In the genomic region with DNA sequence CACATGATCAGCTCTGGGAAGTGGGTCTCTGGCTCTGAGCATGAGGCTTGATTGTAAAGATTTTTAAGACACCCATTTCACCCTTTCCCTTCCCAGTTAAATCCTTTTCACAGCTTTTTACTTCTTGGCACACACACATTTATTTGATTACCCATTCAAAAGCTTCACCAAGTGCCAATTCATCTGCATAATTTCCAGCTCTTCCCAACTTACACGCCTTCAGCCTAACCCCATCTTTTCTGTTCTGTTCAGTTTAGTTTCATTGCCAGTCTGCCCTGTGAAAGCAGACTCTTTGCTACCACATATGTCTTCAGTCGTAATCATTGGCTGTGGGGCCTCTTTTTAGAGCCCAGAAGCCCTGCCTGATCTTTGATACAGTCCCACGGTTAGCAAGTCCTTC, we compare ENCODE assay signal across 19 mouse cellular contexts.
A peak's percentile ranks its signal among the peaks of the same experiment; 100 is the strongest.
DNase-seq lines count a peak whose midpoint lies in the region; ATAC-seq lines count a peak whose summit lies in the region.
"Had no signal": no experiment of that assay in that cellular context is flagged by ENCODE, and none has a peak within 500 bp of the region (broad histone marks: within the 10 kb centered on the region; RNA-seq: fewer than 3 reads in every experiment).

No protein-coding gene starts in this region.

- H3K4me1 ChIP-seq in hindbrain, embryonic 15.5 days (replicated peaks): peaks cover 46% of the 10 kb centered on the region
- peaks cover 48% of the 10 kb centered on the region for H3K4me1 ChIP-seq in hindbrain, embryonic 10.5 days (replicated peaks)
- H3K4me1 ChIP-seq in midbrain, embryonic 10.5 days: peaks cover 75% of the 10 kb centered on the region
- peaks cover 47% of the 10 kb centered on the region for H3K4me1 ChIP-seq in midbrain, embryonic 15.5 days
- H3K4me1 ChIP-seq in forebrain, embryonic 16.5 days (replicated peaks; ENCODE audit: control insufficient read depth, insufficient read depth, low read length): peaks cover 42% of the 10 kb centered on the region
- H3K4me1 ChIP-seq in limb, embryonic 13.5 days: peaks cover 81% of the 10 kb centered on the region

- WGBS in hindbrain, embryonic 15.5 days: 45% methylated on average over 3 of the region's 3 CpGs
- WGBS in hindbrain, embryonic 10.5 days: 77% methylated on average over 3 of the region's 3 CpGs
- 72% methylated on average over 3 of the region's 3 CpGs for WGBS in midbrain, embryonic 10.5 days
- WGBS in midbrain, embryonic 15.5 days: 51% methylated on average over 3 of the region's 3 CpGs
- 13% methylated on average over 3 of the region's 3 CpGs for WGBS in forebrain, embryonic 16.5 days
- WGBS in limb, embryonic 13.5 days: 20% methylated on average over 3 of the region's 3 CpGs

- H3K27me3 ChIP-seq in hindbrain, embryonic 15.5 days: no peaks in the 10 kb centered on the region
- no peaks in the 10 kb centered on the region for H3K27me3 ChIP-seq in hindbrain, embryonic 10.5 days (ENCODE audit: insufficient read depth, poor library complexity, severe bottlenecking)
- no peaks in the 10 kb centered on the region for H3K27me3 ChIP-seq in midbrain, embryonic 10.5 days (ENCODE audit: low read depth, poor library complexity, severe bottlenecking)
- H3K27me3 ChIP-seq in midbrain, embryonic 15.5 days (replicated peaks): no peaks in the 10 kb centered on the region
- no peaks in the 10 kb centered on the region for H3K27me3 ChIP-seq in forebrain, embryonic 16.5 days (replicated peaks; ENCODE audit: control insufficient read depth, insufficient read depth, low read length)
- no peaks in the 10 kb centered on the region for H3K27me3 ChIP-seq in limb, embryonic 13.5 days
- H3K27me3 ChIP-seq: kidney, embryonic 15.5 days; Patski had no signal

- peak overlapping the region; percentile 49; the same call in 1 of the 2 replicates for H3K27ac ChIP-seq in hindbrain, embryonic 15.5 days (replicated peaks)
- no peak overlapping the region for H3K27ac ChIP-seq in hindbrain, embryonic 10.5 days
- H3K27ac ChIP-seq in midbrain, embryonic 10.5 days (replicated peaks): peak overlapping the region; percentile 28; the same call in 1 of the 2 replicates
- H3K27ac ChIP-seq in midbrain, embryonic 15.5 days: no peak overlapping the region
- H3K27ac ChIP-seq in forebrain, embryonic 16.5 days (ENCODE audit: low read length): peak overlapping the region; percentile 74
- peak overlapping the region; percentile 34; the same call in 1 of the 2 replicates for H3K27ac ChIP-seq in limb, embryonic 13.5 days
- H3K27ac ChIP-seq: kidney, embryonic 15.5 days; liver, embryonic 14.5 days had no signal

- no peak overlapping the region for H3K9ac ChIP-seq in hindbrain, embryonic 15.5 days
- no peak overlapping the region for H3K9ac ChIP-seq in midbrain, embryonic 15.5 days
- no peak overlapping the region for H3K9ac ChIP-seq in forebrain, embryonic 16.5 days (replicated peaks; ENCODE audit: low read depth, low read length)
- H3K9ac ChIP-seq in limb, embryonic 13.5 days: no peak overlapping the region
- H3K9ac ChIP-seq: kidney, embryonic 15.5 days; liver, embryonic 14.5 days had no signal

- H3K9me3 ChIP-seq in hindbrain, embryonic 15.5 days: no peaks in the 10 kb centered on the region
- no peaks in the 10 kb centered on the region for H3K9me3 ChIP-seq in hindbrain, embryonic 10.5 days
- no peaks in the 10 kb centered on the region for H3K9me3 ChIP-seq in midbrain, embryonic 10.5 days (replicated peaks)
- no peaks in the 10 kb centered on the region for H3K9me3 ChIP-seq in midbrain, embryonic 15.5 days
- no peaks in the 10 kb centered on the region for H3K9me3 ChIP-seq in forebrain, embryonic 16.5 days (ENCODE audit: control insufficient read depth, low read length)
- H3K9me3 ChIP-seq in limb, embryonic 13.5 days: no peaks in the 10 kb centered on the region
- H3K9me3 ChIP-seq: kidney, embryonic 15.5 days had no signal

- H3K36me3 ChIP-seq in hindbrain, embryonic 15.5 days: no peaks in the 10 kb centered on the region
- no peaks in the 10 kb centered on the region for H3K36me3 ChIP-seq in hindbrain, embryonic 10.5 days
- H3K36me3 ChIP-seq in midbrain, embryonic 10.5 days: no peaks in the 10 kb centered on the region
- H3K36me3 ChIP-seq in midbrain, embryonic 15.5 days (replicated peaks): no peaks in the 10 kb centered on the region
- H3K36me3 ChIP-seq in forebrain, embryonic 16.5 days (ENCODE audit: control insufficient read depth, insufficient read depth): no peaks in the 10 kb centered on the region
- no peaks in the 10 kb centered on the region for H3K36me3 ChIP-seq in limb, embryonic 13.5 days
- H3K36me3 ChIP-seq: kidney, embryonic 15.5 days had no signal

- DNase-seq in hindbrain, embryonic 10.5 days (ENCODE audit: low spot score): no peak
- DNase-seq in midbrain, embryonic 10.5 days (ENCODE audit: low spot score): no peak
- no peak for DNase-seq in heart, adult 11 months
- DNase-seq: adrenal gland, postnatal 25 days; cerebellum, adult 8-10 months; embryo, embryonic 11 days; heart, postnatal 14 days; retina, postnatal 1 day; thymus, postnatal 36 days had no signal

- no peak overlapping the region for H3K4me3 ChIP-seq in hindbrain, embryonic 15.5 days
- H3K4me3 ChIP-seq in hindbrain, embryonic 10.5 days: no peak overlapping the region
- no peak overlapping the region for H3K4me3 ChIP-seq in midbrain, embryonic 10.5 days
- H3K4me3 ChIP-seq in midbrain, embryonic 15.5 days: no peak overlapping the region
- H3K4me3 ChIP-seq in forebrain, embryonic 16.5 days (replicated peaks; ENCODE audit: low read length): no peak overlapping the region
- H3K4me3 ChIP-seq in limb, embryonic 13.5 days: no peak overlapping the region
- H3K4me3 ChIP-seq: kidney, embryonic 15.5 days had no signal

- ATAC-seq in hindbrain, embryonic 15.5 days (ENCODE audit: low FRiP score, low read depth): no peak
- ATAC-seq in midbrain, embryonic 15.5 days (replicated peaks): no peak
- ATAC-seq in forebrain, embryonic 16.5 days: peak; percentile 69
- ATAC-seq in limb, embryonic 13.5 days (ENCODE audit: low FRiP score, low read depth): no peak
- ATAC-seq: activated CD4-positive, CD25-positive, alpha-beta regulatory T cell, adult 4 months; lung, postnatal 0 days; Patski had no signal

- H3K4me2 ChIP-seq in hindbrain, embryonic 15.5 days: no peak overlapping the region
- H3K4me2 ChIP-seq in midbrain, embryonic 15.5 days: no peak overlapping the region
- no peak overlapping the region for H3K4me2 ChIP-seq in forebrain, embryonic 16.5 days (ENCODE audit: low read length)
- H3K4me2 ChIP-seq in limb, embryonic 13.5 days (replicated peaks): no peak overlapping the region
- H3K4me2 ChIP-seq: heart, embryonic 11.5 days; kidney, embryonic 15.5 days had no signal

Comparison
In these comparisons a context has a peak if more than half of its experiments do, and no peak if none do; other contexts are left out.
1. H3K27ac ChIP-seq: peak in hindbrain, embryonic 15.5 days (single experiment), midbrain, embryonic 10.5 days (single experiment), forebrain, embryonic 16.5 days (single experiment) and limb, embryonic 13.5 days (single experiment); none in hindbrain, embryonic 10.5 days (single experiment) and midbrain, embryonic 15.5 days (single experiment).